Mouse (Mus musculus) C2C12 (cell line): ENCODE data around the gene Mrgprh.

Source experiments
- CEBPB ChIP-seq: IDR thresholded peaks from one replicate; pipeline ENCODE4 v1.6.1; 2011; ENCODE audit warnings: low read depth, mild to moderate bottlenecking, control low read depth, moderate library complexity
- CTCF ChIP-seq: IDR thresholded peaks from one replicate; pipeline ENCODE4 v1.5.1; 2011; ENCODE audit not compliant: control insufficient read depth, insufficient read depth, insufficient read length

DNA sequence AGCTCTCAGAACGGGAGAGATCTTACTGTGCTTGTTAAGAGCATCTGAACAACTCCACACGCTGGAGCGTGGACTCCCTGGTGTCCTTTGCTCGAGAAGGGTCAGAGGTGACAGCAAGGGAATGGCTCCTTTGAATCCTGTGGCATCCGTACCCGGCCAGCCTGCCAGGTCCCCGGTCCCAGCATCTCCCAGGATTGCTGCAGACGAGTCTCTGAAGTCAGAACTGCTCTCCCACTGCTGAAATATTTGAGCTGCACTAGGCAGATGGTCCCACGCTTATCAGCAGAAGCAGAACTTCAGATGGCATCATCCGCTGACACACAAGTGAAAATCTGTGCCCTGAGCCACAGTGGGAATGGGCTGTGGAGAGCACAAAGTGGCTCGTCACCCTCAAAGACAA is 24.1 kb upstream of the Mrgprh start:
- TF ChIP-seq CTCF (no peak), CEBPB (no peak)
